Mouse (Mus musculus) intestine, embryonic 15.5 days (tissue): Measurements from ENCODE around the gene March9. TPM values are rescaled to one million over a fixed set of nuclear protein-coding genes. Genes with fewer than 3 reads are reported as not detected.

Experiments
- ATAC-seq: fragments of 200-750 bp; cut with Nextera tagmentation; 2 replicates; pipeline ENCODE4 v1.8.0; 2017; ENCODE audit warnings: moderate TSS enrichment, moderate library complexity
- H3K27ac ChIP-seq: fragments of 300-500 bp; sonication (generic); 2 replicates; pipeline ENCODE4 v1.5.1; 2015; ENCODE audit warnings: mild to moderate bottlenecking, inconsistent platforms
- H3K27me3 ChIP-seq: fragments of 300-500 bp; sonication (generic); replicated peaks from 2 replicates; pipeline ENCODE4 v1.6.1; 2015; ENCODE audit warnings: inconsistent platforms
- H3K36me3 ChIP-seq: fragments of 300-500 bp; sonication (generic); 2 replicates; pipeline ENCODE4 v1.6.1; 2015; ENCODE audit warnings: inconsistent platforms
- H3K4me1 ChIP-seq: fragments of 300-500 bp; sonication (generic); replicated peaks from 2 replicates; pipeline ENCODE4 v1.6.1; 2015; ENCODE audit warnings: inconsistent platforms
- H3K4me2 ChIP-seq: fragments of 300-500 bp; sonication (generic); replicated peaks from 2 replicates; pipeline ENCODE4 v1.6.1; 2015; ENCODE audit warnings: mild to moderate bottlenecking, inconsistent platforms
- H3K4me3 ChIP-seq: fragments of 300-500 bp; sonication (generic); replicated peaks from 2 replicates; pipeline ENCODE4 v1.5.1; 2015; ENCODE audit warnings: inconsistent platforms
- H3K9ac ChIP-seq: fragments of 300-500 bp; sonication (generic); 2 replicates; pipeline ENCODE4 v1.6.1; 2015; ENCODE audit warnings: inconsistent platforms
- H3K9me3 ChIP-seq: fragments of 300-500 bp; sonication (generic); 2 replicates; pipeline ENCODE4 v1.6.1; 2016; ENCODE audit warnings: inconsistent platforms
- WGBS: fragments of 180-500 bp; shearing (Covaris S2); methylation state at CpG from one replicate; pipeline ENCODE4 v1.1.7; 2015; 5-methylcytosine and 5-hydroxymethylcytosine counted together
- polyA plus RNA-seq: library from polyadenylated mRNA; unstranded; fragments of >200 nt; fragmentation: Nextera tagmentation; extraction: Ambion mirVana; gene quantifications from 2 replicates; pipeline ENCODE4 v1.2.1, GENCODE M21; 2015

March9 gene
- 0.74 and 0.91 TPM in 2 replicates for polyA plus RNA-seq

- Histone ChIP-seq H3K4me3 (peak within 1 kb of the TSS; percentile 82), H3K36me3 (peaks cover 8% of the 10 kb centered on the region), H3K9ac (peak within 1 kb of the TSS; percentile 78), H3K27me3 (no peaks in the 10 kb centered on the region), H3K9me3 (no peaks in the 10 kb centered on the region), H3K4me1 (peaks cover 34% of the 10 kb centered on the region), H3K4me2 (peak within 1 kb of the TSS; percentile 94), H3K27ac (peak within 1 kb of the TSS; percentile 48; the same call in 1 of the 2 replicates)
- WGBS = 1% methylated on average over 50 of the region's 72 CpGs
- peak; percentile 59 for ATAC-seq
Observed at GRCm38 (mm10) chr10:127059968-127060916, at the start of gene March9. Gene March9, minus strand, starts transcription at chr10:127060184.

DNA sequence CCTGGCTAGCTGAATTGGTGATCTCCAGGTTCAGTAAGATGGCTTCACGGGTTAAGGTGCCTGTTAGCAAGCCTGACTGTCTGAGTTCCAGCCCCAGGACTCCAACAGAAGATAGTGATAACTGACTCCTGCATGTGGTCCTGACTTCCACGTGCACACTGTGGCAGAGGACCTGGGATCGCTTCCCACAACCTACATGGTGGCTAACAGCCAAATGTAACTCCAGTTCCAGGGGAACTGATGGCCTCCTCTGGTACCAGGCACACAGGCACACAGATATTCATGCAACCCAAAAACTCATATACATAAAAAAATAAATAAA, 48.2 kb upstream of the March9 start:
- Histone ChIP-seq H3K4me1 (no peaks in the 10 kb centered on the region), H3K9ac (no peak overlapping the region), H3K9me3 (no peaks in the 10 kb centered on the region), H3K4me2 (no peak overlapping the region), H3K4me3 (no peak overlapping the region), H3K36me3 (no peaks in the 10 kb centered on the region), H3K27ac (no peak overlapping the region), H3K27me3 (no peaks in the 10 kb centered on the region)
- no peak; the same call in 1 of the 2 replicates for ATAC-seq
- WGBS = 76% methylated on average over 3 of the region's 3 CpGs

GRCm38 (mm10) chr10:127107563-127108261, 47.7 kb upstream of the March9 start:
- no peak; the same call in 1 of the 2 replicates for ATAC-seq
- Histone ChIP-seq H3K4me1 (no peaks in the 10 kb centered on the region), H3K27me3 (no peaks in the 10 kb centered on the region), H3K36me3 (no peaks in the 10 kb centered on the region), H3K27ac (no peak overlapping the region), H3K9me3 (no peaks in the 10 kb centered on the region), H3K9ac (no peak overlapping the region), H3K4me3 (no peak overlapping the region), H3K4me2 (no peak overlapping the region)
- 83% methylated on average over 16 of the region's 16 CpGs for WGBS

DNA sequence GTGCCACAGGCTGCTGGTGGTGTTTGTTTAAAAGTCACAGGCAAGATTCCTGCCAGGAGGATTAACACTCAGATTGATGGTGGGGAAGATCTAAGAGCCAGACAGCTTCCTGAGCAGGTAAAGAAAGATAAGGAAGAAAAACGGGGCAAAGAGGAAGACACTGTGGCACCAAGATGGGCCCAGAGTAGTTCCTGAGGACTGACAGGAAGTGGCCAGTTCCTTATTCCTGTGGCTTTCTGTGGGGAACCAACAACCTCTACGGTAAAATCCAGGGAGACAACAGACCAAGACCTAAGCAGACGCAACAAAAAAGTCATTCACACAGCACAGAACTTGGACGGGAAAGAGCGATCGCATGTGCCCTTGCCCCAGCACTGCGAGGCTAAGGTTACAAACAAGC, 43.6 kb upstream of the March9 start:
- no peak for ATAC-seq
- 55% methylated on average over 7 of the region's 7 CpGs for WGBS
- no peaks in the 10 kb centered on the region for H3K9me3 ChIP-seq
- no peak overlapping the region for H3K4me3 ChIP-seq
- H3K27ac ChIP-seq = no peak overlapping the region
- H3K27me3 ChIP-seq = no peaks in the 10 kb centered on the region
- no peaks in the 10 kb centered on the region for H3K4me1 ChIP-seq
- H3K4me2 ChIP-seq = no peak overlapping the region
- no peak overlapping the region for H3K9ac ChIP-seq
- no peaks in the 10 kb centered on the region; the same call in 1 of the 2 replicates for H3K36me3 ChIP-seq

DNA sequence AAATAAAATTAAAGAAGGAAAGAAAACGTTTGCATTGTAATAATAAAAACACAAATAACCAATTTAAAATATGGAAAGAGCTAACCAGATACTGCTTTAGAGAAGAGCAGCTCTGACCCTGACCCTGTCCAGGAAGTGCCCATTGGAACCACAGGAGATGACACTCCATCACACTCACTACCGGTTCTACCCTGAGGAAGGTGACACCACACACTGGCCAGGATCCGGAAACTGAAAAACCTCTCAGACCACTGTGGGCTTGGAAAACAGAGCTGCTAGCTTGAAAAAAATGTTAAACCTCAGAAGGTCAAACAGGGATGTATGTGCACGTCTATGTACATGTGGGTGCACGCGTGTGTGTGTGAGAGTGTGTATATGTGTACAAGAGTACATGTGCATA, 41.2 kb upstream of the March9 start:
- Histone ChIP-seq H3K4me2 (no peak overlapping the region), H3K9me3 (no peaks in the 10 kb centered on the region), H3K4me1 (no peaks in the 10 kb centered on the region), H3K27me3 (no peaks in the 10 kb centered on the region), H3K9ac (no peak overlapping the region), H3K4me3 (no peak overlapping the region), H3K36me3 (no peaks in the 10 kb centered on the region; the same call in 1 of the 2 replicates), H3K27ac (no peak overlapping the region)
- WGBS = 84% methylated on average over 6 of the region's 6 CpGs
- no peak for ATAC-seq

- Histone ChIP-seq H3K4me2 (no peak overlapping the region), H3K27me3 (no peaks in the 10 kb centered on the region), H3K4me1 (no peaks in the 10 kb centered on the region), H3K27ac (no peak overlapping the region), H3K9me3 (no peaks in the 10 kb centered on the region), H3K9ac (no peak overlapping the region), H3K36me3 (no peaks in the 10 kb centered on the region; the same call in 1 of the 2 replicates), H3K4me3 (no peak overlapping the region)
- ATAC-seq = no peak
- 73% methylated on average over 8 of the region's 8 CpGs for WGBS
Observed at GRCm38 (mm10) chr10:127100414-127100813, 40.4 kb upstream of the March9 start.

DNA sequence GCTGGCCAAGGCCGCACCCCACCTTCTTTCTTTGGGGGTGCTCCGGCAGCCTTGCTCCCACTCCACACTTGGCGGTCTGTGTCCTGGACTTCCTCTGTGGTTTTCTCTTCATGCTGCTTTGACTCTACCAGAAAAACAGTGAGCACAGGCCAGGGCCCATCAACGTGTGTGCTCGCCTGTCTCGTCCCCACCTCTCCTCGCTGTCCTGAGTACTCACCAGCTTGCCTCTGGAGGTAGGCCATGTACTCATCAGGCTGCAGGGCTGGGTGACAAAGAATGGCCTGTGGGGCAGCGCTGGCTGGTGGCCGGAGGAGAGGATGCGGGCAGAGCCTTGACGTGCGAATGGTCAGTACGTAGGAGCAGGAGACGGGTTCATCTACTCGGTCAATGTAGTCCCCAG, 39.9 kb upstream of the March9 start:
- Histone ChIP-seq H3K4me2 (no peak overlapping the region), H3K4me3 (no peak overlapping the region), H3K4me1 (no peaks in the 10 kb centered on the region), H3K9ac (no peak overlapping the region), H3K27ac (no peak overlapping the region), H3K27me3 (no peaks in the 10 kb centered on the region), H3K36me3 (no peaks in the 10 kb centered on the region; the same call in 1 of the 2 replicates), H3K9me3 (no peaks in the 10 kb centered on the region)
- WGBS = 91% methylated on average over 15 of the region's 15 CpGs
- ATAC-seq = no peak

DNA sequence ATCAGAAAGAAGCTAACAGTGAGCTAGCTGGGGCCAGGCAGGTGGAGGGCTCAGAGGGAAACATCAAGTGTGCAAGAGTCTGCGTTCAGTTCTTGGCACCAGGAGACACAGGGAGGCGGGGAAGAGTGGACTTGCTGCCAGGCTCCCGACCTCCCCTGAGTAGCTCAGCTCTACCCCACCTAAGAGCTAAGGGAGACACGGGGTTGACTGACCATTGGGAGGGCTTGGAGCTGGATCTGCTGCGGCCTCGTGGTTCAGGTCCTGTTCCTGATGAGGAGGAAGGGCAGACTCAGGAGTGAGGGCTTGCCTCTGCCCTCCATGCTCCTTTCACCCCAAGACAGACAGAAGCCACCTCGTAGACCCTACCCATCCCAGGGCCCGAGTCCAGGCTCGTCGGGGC, 39.2 kb upstream of the March9 start:
- H3K27ac ChIP-seq = no peak overlapping the region
- no peaks in the 10 kb centered on the region for H3K9me3 ChIP-seq
- no peak overlapping the region for H3K4me3 ChIP-seq
- H3K4me2 ChIP-seq = no peak overlapping the region
- no peaks in the 10 kb centered on the region for H3K4me1 ChIP-seq
- H3K27me3 ChIP-seq = no peaks in the 10 kb centered on the region
- ATAC-seq = no peak
- 90% methylated on average over 10 of the region's 10 CpGs for WGBS
- no peaks in the 10 kb centered on the region; the same call in 1 of the 2 replicates for H3K36me3 ChIP-seq
- no peak overlapping the region; the same call in 1 of the 2 replicates for H3K9ac ChIP-seq

DNA sequence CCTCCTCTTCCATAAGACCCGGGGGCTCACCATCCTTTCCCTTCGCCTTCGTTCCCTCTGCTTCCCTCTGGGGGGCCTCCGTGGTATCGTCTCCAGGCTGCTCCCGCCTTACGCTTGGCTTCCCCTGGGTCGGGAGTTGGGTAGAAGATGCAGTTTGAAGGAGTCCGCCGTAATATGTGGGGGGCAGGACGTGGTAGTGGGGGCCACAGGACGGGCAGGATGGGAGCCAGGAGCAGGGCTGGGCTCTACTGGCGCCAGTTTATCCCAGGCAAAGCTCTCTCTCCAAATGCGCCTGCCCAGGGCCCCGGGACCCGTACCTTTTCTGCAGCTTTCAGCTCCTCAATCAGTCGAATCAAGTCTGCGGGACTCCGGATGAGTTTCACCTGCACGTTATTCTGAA, 38.5 kb upstream of the March9 start:
- no peaks in the 10 kb centered on the region; the same call in 1 of the 2 replicates for H3K36me3 ChIP-seq
- WGBS = 77% methylated on average over 20 of the region's 20 CpGs
- no peak overlapping the region for H3K4me3 ChIP-seq
- ATAC-seq = no peak
- no peak overlapping the region for H3K9ac ChIP-seq
- H3K9me3 ChIP-seq = no peaks in the 10 kb centered on the region
- 0 out of 2 replicates have a peak, but pooled peaks cover under 1% of the 10 kb centered on the region for H3K27me3 ChIP-seq
- H3K4me2 ChIP-seq = no peak overlapping the region
- H3K4me1 ChIP-seq = no peaks in the 10 kb centered on the region
- H3K27ac ChIP-seq = no peak overlapping the region

DNA sequence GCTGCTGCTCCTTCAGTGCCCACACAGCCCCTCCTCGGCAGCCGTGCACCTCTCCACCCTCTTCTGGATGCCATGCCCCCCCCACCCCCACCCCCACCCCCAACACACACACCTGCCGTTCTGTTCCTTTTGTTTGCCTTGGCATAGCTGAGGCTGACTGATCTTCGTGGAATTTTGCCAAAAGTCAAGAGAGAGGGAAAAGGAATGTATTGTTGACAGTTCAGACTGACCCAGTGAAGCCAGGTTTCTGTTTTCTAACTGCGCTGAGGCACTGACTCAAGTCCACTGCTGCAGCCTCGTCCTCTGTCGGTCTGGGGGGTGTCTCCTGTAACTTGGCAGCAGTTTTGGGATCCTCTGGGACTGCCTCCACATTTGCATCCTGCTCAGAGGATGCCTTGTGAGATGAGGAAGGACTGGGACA, 34.4 kb upstream of the March9 start:
- Histone ChIP-seq H3K4me1 (peaks cover 17% of the 10 kb centered on the region), H3K4me2 (no peak overlapping the region), H3K4me3 (no peak overlapping the region)

DNA sequence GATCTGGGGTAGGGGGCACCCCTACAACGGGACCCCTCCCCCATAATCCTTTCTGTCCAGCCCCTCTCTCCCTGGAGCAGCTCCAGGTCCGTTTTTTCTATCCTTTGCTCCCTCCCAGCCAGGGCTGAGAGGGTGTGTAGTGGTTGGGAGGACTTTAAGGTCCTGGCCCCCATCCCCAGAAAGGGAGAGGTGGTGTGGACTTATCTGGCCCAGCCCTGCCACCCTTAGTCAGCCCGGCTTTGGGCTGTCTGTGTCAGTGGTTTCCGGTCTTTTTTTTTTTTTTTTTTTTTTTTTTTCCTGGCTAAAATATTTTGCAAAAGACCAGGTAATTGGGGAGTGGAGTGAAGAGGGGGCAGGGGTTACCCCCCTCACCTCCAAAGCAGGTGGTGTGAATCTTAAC, 32.8 kb upstream of the March9 start:
- Histone ChIP-seq H3K36me3 (no peaks in the 10 kb centered on the region), H3K4me3 (no peak overlapping the region), H3K4me1 (peaks cover 17% of the 10 kb centered on the region), H3K9me3 (no peaks in the 10 kb centered on the region), H3K4me2 (no peak overlapping the region), H3K27me3 (peaks cover 51% of the 10 kb centered on the region), H3K27ac (no peak overlapping the region), H3K9ac (no peak overlapping the region)
- WGBS = 43% methylated on average over 4 of the region's 4 CpGs
- ATAC-seq = no peak

More for the DNA sequence above, 34.4 kb upstream of the March9 start:
- no peaks in the 10 kb centered on the region for H3K36me3 ChIP-seq
- peaks cover 38% of the 10 kb centered on the region for H3K27me3 ChIP-seq
- no peak overlapping the region for H3K27ac ChIP-seq
- no peaks in the 10 kb centered on the region for H3K9me3 ChIP-seq
- no peak overlapping the region for H3K9ac ChIP-seq
- ATAC-seq = no peak
- 28% methylated on average over 7 of the region's 7 CpGs for WGBS
